Mouse (Mus musculus): ENCODE measurements around the gene March4. TPM values are rescaled to one million over a fixed set of nuclear protein-coding genes. Genes with fewer than 3 reads are reported as not detected.

Gene March4
- polyA plus RNA-seq (2012; rRNA removed), result 0.16 and 0.21 TPM in 2 replicates

DNA sequence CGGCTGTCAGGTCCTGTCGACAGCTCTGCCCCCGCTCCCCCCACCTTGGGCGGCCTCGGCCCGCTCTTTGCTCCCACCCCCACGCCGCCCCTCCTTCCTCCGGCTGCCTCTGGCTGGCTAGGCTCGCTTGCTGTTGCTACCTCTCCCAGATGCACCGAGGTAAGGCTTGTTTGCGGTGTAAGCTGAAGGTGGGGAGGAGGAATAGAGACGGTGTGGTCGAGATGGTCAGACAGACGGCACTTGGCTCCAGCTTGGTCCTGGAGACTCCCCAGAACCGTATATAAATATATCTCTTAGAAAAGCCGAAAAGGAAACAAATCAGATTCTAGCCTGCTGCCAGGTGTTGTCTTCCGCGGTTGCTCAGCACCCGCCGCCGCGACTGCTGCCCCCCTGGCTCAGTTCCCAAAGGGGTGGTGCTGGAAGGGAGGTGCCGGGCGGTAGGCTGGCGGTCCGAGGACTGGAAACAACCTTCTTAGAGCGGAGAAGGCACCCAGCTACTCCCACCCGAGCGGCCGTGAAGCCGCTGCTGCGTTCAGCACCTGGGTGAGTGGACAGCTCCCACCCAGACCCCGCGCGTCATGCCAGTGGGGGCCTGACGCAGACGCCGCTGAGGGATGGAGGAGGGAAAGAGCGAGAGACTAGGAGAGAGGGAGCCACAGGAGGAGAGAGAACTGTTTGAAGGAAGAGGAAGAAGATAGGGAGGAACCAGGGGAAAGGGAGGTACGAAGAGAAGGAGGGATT lies at the start of gene March4:
TSS of gene March4 (minus strand) at position 320 of the 741 bp plus-strand sequence.

GRCm38 (mm10) chr1:72582947-72583731 lies 46.4 kb upstream of the March4 start, which contains the start of gene Smarcal1:
Gene Smarcal1, plus strand, starts transcription at chr1:72583251.

Other genes starting within 250 kb of the March4 start
- 1.2 and 1.9 TPM in 2 replicates for gene Xrcc5, start 229.5 kb downstream of the March4 start, polyA plus RNA-seq (2012; rRNA removed)
- gene Smarcal1, start 46.3 kb upstream of the March4 start, polyA plus RNA-seq (2012; rRNA removed), result 23.7 and 24.3 TPM in 2 replicates
- gene Ankar, start 163.6 kb upstream of the March4 start, polyA plus RNA-seq (2012; rRNA removed), result not detected in 2 replicates
- 483 and 606 TPM in 2 replicates for gene Rpl37a, start 174.4 kb upstream of the March4 start, polyA plus RNA-seq (2012; rRNA removed)